Mouse (Mus musculus) granulocyte monocyte progenitor cell, adult 5-6 weeks (primary cell): ENCODE data around the gene Hpgds. TPM values are rescaled to one million over a fixed set of nuclear protein-coding genes. Genes with fewer than 3 reads are reported as not detected.

Experiments used
- total RNA-seq, 2 experiments: library from RNA; stranded (forward) in 1 of 2; stranded (reverse) in 1 of 2; fragments of 200-712, 200-1000 nt in 1 of 2; fragments of >200 nt in 1 of 2; fragmentation: Nextera tagmentation in 1 of 2; gene quantifications; 2 replicates each; pipeline ENCODE4 v1.2.3; 2014 to 2017

The Hpgds gene
- total RNA-seq, 2 experiments from 2014 or later: not detected

Other genes starting within 250 kb of the Hpgds start
- 53.0 and 63.2 TPM in 2 replicates for gene Smarcad1, start 102.3 kb downstream of the Hpgds start, total RNA-seq (2014; fragmentation: Nextera tagmentation)
- gene Smarcad1, start 102.3 kb downstream of the Hpgds start, total RNA-seq (2017): 54.2 and 65.5 TPM in 2 replicates
- gene C130060K24Rik, start 236.2 kb upstream of the Hpgds start, total RNA-seq (2014; fragmentation: Nextera tagmentation): not detected in 2 replicates
- gene C130060K24Rik, start 236.2 kb upstream of the Hpgds start, total RNA-seq (2017): not detected in 2 replicates